Mouse (Mus musculus): ENCODE measurements around the gene Aox2. TPM values are rescaled to one million over a fixed set of nuclear protein-coding genes. Genes with fewer than 3 reads are reported as not detected.
A peak's percentile ranks its signal among the peaks of the same experiment; 100 is the strongest.

The Aox2 gene
- 0.04 TPM in 1 of 2 replicates, not detected in the other for polyA plus RNA-seq (2015; fragmentation: Nextera tagmentation; extraction: Ambion mirVana)

DNA sequence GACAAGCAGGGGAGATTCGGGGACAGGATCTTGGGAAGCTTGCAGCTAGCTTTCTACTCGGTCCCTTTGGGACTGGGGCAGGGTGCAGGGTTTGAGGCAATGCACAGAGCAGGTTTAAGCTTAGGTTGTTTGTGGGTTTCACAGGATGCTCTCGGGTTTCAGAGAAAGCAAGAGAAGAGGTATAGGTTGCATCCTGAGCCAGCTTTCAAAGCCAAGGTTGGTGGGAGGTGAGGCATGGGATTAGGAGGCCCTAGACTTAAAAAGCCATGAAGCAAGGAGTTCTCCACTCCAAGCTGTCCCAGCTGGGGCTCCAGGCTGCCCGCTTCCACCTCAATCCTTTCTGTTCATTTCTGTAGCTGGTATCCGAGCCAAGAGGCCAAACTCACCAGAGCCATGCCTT, at the start of gene Aox2:
Gene Aox2 (plus strand): TSS at position 301 of the 400 bp plus-strand sequence.
- Histone ChIP-seq H3K4me2 (no peak within 1 kb of the TSS), H3K27ac (no peak within 1 kb of the TSS)
- no peak for ATAC-seq (ENCODE audit: borderline replicate concordance, extremely low read depth, low FRiP score, low TSS enrichment)

DNA sequence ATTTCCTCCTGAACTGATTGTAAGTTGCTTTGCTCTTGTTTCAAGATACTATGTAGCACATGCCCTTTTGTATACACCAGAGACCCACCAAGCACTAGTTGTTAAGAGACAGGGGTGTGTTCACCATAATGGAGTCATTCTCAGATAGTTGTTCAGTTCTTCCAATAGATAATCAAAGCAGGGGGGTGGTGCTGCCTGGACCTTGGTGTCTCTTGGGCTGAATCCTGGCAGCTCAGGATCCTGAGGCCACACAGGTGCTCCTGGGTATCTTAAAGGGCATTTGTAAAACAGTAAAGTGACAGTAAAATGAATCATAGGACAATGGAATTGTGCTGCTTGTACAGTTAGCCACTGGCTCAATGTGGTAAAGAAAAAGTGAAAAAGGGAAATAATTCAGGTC, 49.2 kb upstream of the Aox2 start:
- Histone ChIP-seq H3K9me3 (no peaks in the 10 kb centered on the region), H3K4me3 (no peak overlapping the region), H3K27me3 (no peaks in the 10 kb centered on the region), H3K9ac (no peak overlapping the region), H3K4me1 (no peaks in the 10 kb centered on the region), H3K4me2 (no peak overlapping the region), H3K27ac (no peak overlapping the region), H3K36me3 (no peaks in the 10 kb centered on the region)
- no peak for ATAC-seq (ENCODE audit: borderline replicate concordance, extremely low read depth, low FRiP score, low TSS enrichment)

More for the DNA sequence above, at the start of gene Aox2:
- H3K36me3 ChIP-seq = no peaks in the 10 kb centered on the region
- H3K4me1 ChIP-seq = no peaks in the 10 kb centered on the region
- no peak within 1 kb of the TSS for H3K4me3 ChIP-seq
- no peak within 1 kb of the TSS for H3K9ac ChIP-seq
- WGBS = 64% methylated on average over 5 of the region's 5 CpGs
- no peaks in the 10 kb centered on the region for H3K27me3 ChIP-seq
- H3K9me3 ChIP-seq = no peaks in the 10 kb centered on the region

DNA sequence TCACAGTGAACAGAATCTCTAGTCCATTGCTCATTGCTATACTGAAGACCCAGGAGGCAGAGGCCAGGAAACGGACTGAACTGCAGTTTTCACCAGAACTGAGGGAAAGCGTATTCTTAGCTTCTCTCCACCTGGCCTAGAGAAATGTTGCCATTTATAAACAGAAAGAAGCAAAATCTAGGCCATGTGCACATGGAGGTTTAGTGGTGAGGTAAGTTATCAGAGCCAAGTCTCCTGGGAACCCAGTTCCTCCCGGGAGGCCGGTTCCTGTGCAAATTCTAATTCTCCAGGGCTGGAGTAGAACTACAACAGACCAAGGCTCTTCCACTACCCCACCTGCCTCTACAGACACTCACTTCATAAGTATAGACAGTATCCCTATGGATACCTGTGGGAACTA, 48.4 kb upstream of the Aox2 start:
- Histone ChIP-seq H3K4me2 (no peak overlapping the region), H3K27ac (no peak overlapping the region), H3K4me1 (no peaks in the 10 kb centered on the region), H3K4me3 (no peak overlapping the region), H3K9ac (no peak overlapping the region), H3K9me3 (no peaks in the 10 kb centered on the region), H3K36me3 (no peaks in the 10 kb centered on the region), H3K27me3 (no peaks in the 10 kb centered on the region)
- 86% methylated on average over 4 of the region's 4 CpGs for WGBS
- no peak for ATAC-seq (ENCODE audit: borderline replicate concordance, extremely low read depth, low FRiP score, low TSS enrichment)

DNA sequence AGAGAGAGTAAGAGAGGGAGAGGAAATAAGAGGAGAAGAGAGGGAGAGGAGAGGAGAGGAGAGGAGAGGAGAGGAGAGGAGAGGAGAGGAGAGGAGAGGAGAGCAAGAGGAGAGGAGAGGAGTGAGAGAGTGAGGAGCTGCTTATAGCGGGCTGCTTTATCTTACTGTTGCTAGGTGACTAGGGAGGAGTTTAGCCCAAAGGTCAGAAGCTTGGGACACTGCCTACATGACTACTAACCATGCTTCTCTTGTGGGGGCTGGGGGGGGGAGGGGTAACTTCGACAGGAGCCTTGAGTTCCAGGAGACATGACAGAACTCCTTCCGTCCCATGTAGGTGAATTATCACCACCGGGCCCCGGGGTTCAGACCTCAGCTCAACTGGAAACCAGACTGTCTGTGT, 47.6 kb upstream of the Aox2 start:
- no peak overlapping the region for H3K9ac ChIP-seq
- ATAC-seq (ENCODE audit: borderline replicate concordance, extremely low read depth, low FRiP score, low TSS enrichment) = no peak
- 31% methylated on average over 5 of the region's 5 CpGs for WGBS
- no peaks in the 10 kb centered on the region for H3K36me3 ChIP-seq
- H3K27ac ChIP-seq = no peak overlapping the region
- H3K4me3 ChIP-seq = no peak overlapping the region
- H3K9me3 ChIP-seq = no peaks in the 10 kb centered on the region
- H3K4me1 ChIP-seq = no peaks in the 10 kb centered on the region
- no peaks in the 10 kb centered on the region for H3K27me3 ChIP-seq
- no peak overlapping the region for H3K4me2 ChIP-seq

DNA sequence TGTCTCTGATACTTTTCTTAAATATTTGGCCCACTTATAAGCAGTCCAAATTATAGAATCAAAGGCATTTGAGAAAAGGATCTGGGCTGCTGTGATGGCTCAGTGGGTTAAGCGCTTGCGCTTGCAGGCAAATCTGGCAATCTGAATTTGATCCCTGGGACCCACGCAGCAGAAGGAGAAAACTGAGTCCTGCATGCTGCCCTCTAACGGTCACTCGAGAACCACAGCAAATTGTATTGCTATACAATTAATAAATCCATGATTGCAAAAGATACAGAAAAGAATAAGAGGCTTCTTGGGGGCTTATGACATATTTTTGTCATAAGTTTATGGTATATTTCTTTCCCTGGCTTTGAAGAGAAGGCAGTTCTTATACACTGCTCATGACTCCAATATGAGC, 42.7 kb upstream of the Aox2 start:
- Histone ChIP-seq H3K27me3 (no peaks in the 10 kb centered on the region), H3K4me1 (peaks cover 11% of the 10 kb centered on the region), H3K36me3 (no peaks in the 10 kb centered on the region), H3K4me2 (no peak overlapping the region), H3K9me3 (no peaks in the 10 kb centered on the region), H3K27ac (no peak overlapping the region), H3K9ac (no peak overlapping the region), H3K4me3 (no peak overlapping the region)
- WGBS = 54% methylated on average over 5 of the region's 5 CpGs
- ATAC-seq (ENCODE audit: borderline replicate concordance, extremely low read depth, low FRiP score, low TSS enrichment) = no peak

DNA sequence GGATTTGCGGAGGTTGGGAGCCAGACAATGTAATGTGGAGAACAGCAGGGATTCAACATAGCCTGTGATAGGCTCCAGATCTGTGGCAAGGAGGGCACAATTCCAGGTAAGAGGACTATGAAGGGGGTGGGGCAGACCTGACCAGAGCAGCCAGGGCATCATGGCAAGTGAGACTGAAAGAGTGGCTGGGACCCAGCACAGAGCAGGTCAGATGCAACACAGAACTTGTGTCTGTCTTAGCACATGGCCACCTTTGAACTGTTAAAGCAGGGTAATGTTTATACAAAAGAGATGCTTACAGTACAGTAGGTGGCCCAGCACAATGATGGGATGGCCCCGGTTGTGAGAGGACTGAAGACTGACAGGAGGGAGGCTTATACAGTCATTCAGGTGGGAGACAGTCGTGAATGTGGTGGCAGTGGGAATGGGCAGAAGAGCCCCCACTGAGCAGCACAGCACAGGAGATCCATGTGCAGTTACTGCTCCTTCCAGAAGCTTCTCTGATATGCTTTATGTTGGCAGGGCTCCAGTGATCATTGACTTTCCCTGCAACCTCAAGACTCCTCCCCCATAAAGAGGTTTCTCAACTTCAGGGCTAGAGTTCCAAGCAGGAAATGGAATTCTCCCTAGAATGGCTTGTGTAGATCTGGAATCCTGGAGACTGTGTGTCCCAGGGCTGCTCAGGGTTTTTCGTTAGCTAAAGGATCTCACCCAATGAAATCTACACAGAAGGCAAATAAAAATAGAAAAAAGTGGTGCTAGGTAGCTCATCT, 40.4 kb upstream of the Aox2 start:
- H3K27ac ChIP-seq = no peak overlapping the region
- no peak overlapping the region for H3K9ac ChIP-seq
- H3K4me1 ChIP-seq = peaks cover 11% of the 10 kb centered on the region
- no peak overlapping the region for H3K4me3 ChIP-seq
- WGBS = 67% methylated on average over 4 of the region's 4 CpGs
- peak; percentile 76 for ATAC-seq (ENCODE audit: borderline replicate concordance, extremely low read depth, low FRiP score, low TSS enrichment)
- no peaks in the 10 kb centered on the region for H3K36me3 ChIP-seq
- no peaks in the 10 kb centered on the region for H3K27me3 ChIP-seq
- no peak overlapping the region for H3K4me2 ChIP-seq
- H3K9me3 ChIP-seq = no peaks in the 10 kb centered on the region

DNA sequence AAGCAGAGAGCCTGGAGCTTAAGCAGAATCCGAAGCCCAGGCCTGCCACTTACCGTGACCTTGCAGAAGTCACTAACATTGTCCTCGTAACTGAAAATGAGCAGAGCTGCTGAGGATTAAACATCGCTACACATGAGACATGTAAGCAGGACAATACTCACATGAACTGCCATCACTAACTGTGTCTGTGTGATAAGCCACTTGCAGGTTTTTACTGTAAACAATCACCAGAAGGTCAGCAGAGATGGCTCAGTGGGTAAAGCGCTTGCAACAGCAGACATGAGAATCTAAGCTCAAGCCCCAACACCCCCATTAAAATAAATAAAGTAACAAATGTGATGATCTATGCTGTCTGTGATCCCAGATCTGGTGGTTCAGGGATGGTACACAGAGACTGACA, 39.7 kb upstream of the Aox2 start:
- WGBS = 67% methylated on average over 5 of the region's 5 CpGs
- ATAC-seq (ENCODE audit: borderline replicate concordance, extremely low read depth, low FRiP score, low TSS enrichment) = no peak
- Histone ChIP-seq H3K27ac (no peak overlapping the region), H3K4me2 (no peak overlapping the region), H3K4me1 (peaks cover 11% of the 10 kb centered on the region), H3K4me3 (no peak overlapping the region), H3K9ac (no peak overlapping the region), H3K36me3 (no peaks in the 10 kb centered on the region), H3K27me3 (no peaks in the 10 kb centered on the region), H3K9me3 (no peaks in the 10 kb centered on the region)

DNA sequence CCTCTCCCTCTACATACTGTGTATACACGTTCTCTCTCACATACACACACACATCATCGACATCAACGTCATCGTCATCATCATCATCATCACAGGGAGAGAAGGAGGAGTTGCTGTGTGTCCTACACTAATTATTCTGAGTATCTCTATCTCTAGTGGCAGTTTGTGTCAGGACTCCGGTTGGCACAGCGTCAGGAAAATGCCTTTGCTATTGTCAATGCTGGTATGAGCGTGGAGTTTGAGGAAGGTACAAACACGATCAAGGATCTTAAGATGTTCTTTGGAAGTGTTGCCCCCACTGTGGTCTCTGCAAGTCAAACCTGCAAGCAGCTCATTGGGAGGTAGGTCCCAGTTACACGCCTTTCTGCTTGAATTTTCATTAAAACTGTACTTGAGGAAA, 39.2 kb upstream of the Aox2 start:
- no peaks in the 10 kb centered on the region for H3K36me3 ChIP-seq
- no peaks in the 10 kb centered on the region for H3K9me3 ChIP-seq
- peaks cover 11% of the 10 kb centered on the region for H3K4me1 ChIP-seq
- no peak overlapping the region for H3K9ac ChIP-seq
- no peak overlapping the region for H3K4me2 ChIP-seq
- H3K27me3 ChIP-seq = no peaks in the 10 kb centered on the region
- 83% methylated on average over 9 of the region's 9 CpGs for WGBS
- no peak for ATAC-seq (ENCODE audit: borderline replicate concordance, extremely low read depth, low FRiP score, low TSS enrichment)
- H3K4me3 ChIP-seq = no peak overlapping the region
- no peak overlapping the region for H3K27ac ChIP-seq

DNA sequence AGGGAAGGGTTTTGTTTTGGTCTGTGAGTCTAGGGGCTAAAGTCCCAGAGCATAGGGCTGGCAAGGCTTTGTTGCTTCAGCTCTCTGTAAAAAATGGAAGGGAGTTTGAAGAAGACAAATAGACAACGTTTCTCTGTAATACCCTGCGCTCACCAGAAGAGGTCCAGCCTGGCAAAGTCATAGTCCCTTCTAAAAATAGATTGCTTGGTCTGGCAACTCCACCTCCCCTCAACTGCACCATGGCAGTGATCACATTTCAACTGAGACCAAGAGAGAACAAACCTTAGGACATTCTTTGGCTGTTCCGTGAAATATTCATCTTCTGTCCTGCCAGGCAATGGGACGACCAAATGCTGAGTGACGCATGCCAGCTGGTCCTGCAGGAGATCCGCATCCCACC, 37.8 kb upstream of the Aox2 start:
- no peak overlapping the region for H3K27ac ChIP-seq
- peaks cover 11% of the 10 kb centered on the region for H3K4me1 ChIP-seq
- ATAC-seq (ENCODE audit: borderline replicate concordance, extremely low read depth, low FRiP score, low TSS enrichment) = no peak
- H3K4me2 ChIP-seq = no peak overlapping the region
- H3K9me3 ChIP-seq = no peaks in the 10 kb centered on the region
- H3K4me3 ChIP-seq = no peak overlapping the region
- H3K36me3 ChIP-seq = no peaks in the 10 kb centered on the region
- WGBS = 63% methylated on average over 6 of the region's 6 CpGs
- no peak overlapping the region for H3K9ac ChIP-seq
- no peaks in the 10 kb centered on the region for H3K27me3 ChIP-seq

DNA sequence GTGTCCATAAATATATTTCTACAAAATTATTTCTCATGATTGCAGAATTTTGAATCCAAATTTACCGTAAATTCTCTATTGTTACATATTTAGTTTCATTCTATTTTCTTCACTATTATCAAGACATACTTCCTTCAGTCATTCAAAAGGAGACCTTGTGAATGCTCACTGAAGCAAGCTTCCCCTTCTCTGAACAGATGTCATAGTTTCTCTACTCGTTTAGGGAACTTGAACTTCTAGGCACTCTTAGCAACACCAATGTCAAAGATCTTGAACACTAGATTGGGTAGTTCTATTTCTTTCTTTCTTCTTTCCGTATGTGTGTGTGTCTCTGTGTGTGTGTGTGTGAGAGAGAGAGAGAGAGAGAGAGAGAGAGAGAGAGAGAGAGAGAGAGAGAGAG, 33.6 kb upstream of the Aox2 start:
- no peaks in the 10 kb centered on the region for H3K27me3 ChIP-seq
- no peak overlapping the region for H3K4me2 ChIP-seq
- H3K9me3 ChIP-seq = no peaks in the 10 kb centered on the region
- H3K4me3 ChIP-seq = no peak overlapping the region
- no peak overlapping the region for H3K9ac ChIP-seq
- WGBS = 75% methylated on average over 2 of the region's 3 CpGs
- H3K36me3 ChIP-seq = no peaks in the 10 kb centered on the region
- no peak overlapping the region for H3K27ac ChIP-seq
- ATAC-seq (ENCODE audit: borderline replicate concordance, extremely low read depth, low FRiP score, low TSS enrichment) = no peak
- H3K4me1 ChIP-seq = no peaks in the 10 kb centered on the region

DNA sequence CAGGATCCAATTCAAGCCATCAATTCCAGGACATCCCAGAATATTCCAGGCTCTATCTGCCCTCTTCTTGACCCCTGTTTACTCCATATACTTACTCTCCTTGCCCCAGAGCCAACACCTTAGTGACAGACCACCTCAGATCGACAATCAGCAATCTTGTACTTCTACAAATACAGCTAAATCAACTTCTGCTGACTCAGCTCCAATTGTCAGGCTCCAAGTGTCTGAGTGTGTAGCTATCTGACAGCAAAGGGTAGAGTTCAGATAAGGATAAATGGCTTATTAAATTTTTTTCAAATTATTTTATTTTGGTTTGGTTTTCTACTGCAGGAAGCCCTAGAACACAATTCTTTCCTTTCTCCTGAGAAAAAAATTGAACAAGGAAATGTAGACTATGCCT, 29.6 kb upstream of the Aox2 start:
- Histone ChIP-seq H3K9me3 (no peaks in the 10 kb centered on the region), H3K4me3 (no peak overlapping the region), H3K4me1 (no peaks in the 10 kb centered on the region), H3K27me3 (no peaks in the 10 kb centered on the region), H3K27ac (no peak overlapping the region), H3K4me2 (no peak overlapping the region), H3K36me3 (no peaks in the 10 kb centered on the region), H3K9ac (no peak overlapping the region)
- ATAC-seq (ENCODE audit: borderline replicate concordance, extremely low read depth, low FRiP score, low TSS enrichment) = no peak
- 45% methylated on average over 1 of the region's 1 CpGs for WGBS

DNA sequence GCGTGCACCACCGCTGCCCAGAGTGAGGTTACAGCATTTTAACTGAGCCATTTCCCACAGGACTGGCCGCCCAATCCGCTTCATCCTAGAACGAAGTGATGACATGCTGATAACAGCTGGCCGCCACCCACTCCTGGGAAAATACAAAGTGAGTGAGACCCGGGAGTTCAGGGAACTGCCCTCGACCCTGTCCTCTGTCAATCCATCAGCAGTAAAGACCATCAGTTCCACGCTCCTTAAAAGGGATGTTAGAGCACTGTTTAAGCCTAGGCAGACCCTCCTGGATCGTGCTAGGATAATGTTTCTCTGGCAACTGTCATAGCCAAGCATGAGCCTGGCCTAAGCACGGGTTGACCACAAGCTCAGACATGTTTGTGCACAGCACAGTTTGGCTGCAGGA, 24.7 kb upstream of the Aox2 start:
- Histone ChIP-seq H3K36me3 (no peaks in the 10 kb centered on the region), H3K9ac (no peak overlapping the region), H3K4me2 (no peak overlapping the region), H3K9me3 (no peaks in the 10 kb centered on the region), H3K27ac (no peak overlapping the region), H3K4me1 (no peaks in the 10 kb centered on the region), H3K27me3 (no peaks in the 10 kb centered on the region), H3K4me3 (no peak overlapping the region)
- WGBS = 53% methylated on average over 11 of the region's 11 CpGs
- peak; percentile 42; the same call in 1 of the 2 replicates for ATAC-seq (ENCODE audit: borderline replicate concordance, extremely low read depth, low FRiP score, low TSS enrichment)

Data from lung, embryonic 15.5 days (tissue).